Mouse (Mus musculus): Measurements from ENCODE around the gene Tmsb10.

DNA sequence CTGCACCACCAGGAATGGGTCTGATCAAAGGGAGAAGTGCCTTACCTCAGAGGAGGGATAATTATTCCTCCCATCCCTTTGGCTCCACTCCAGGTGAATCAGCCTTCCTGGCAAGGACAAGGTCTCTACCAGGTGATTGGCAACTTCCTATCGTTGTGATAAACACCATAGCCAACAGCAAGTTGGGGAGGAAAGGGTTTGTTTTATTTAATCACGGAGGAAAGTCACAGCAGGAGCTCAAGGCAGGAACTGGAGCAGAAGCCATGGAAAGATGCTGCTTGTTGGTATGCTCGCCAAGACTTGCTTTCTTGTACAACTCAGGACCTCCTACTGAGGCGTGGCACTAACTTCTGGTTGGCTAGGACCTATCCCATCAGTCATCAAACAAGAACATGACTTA is 47.3 kb downstream of the Tmsb10 start:
- TF ChIP-seq POLR2A (IDR thresholded peaks at IDR 0.05; ENCODE audit: borderline replicate concordance, extremely low read depth, low read depth, low read length) (no peak), CTCF (IDR thresholded peaks at IDR 0.05; ENCODE audit: insufficient read depth, low read length) (no peak)

Measured in lung, adult 2 months (tissue).